Mouse (Mus musculus) heart, adult 18-20 months (tissue): ENCODE results near the gene Ccdc141. TPM values are rescaled to one million over a fixed set of nuclear protein-coding genes. Genes with fewer than 3 reads are reported as not detected.
A peak's percentile ranks its signal among the peaks of the same experiment; 100 is the strongest.

Source experiments
- DNase-seq, 2 experiments: peaks; one replicate each; pipeline ENCODE4 v3.0.0; 2021 to 2022; ENCODE audit warnings: mixed read lengths in 1 of 2
- microRNA-seq, 2 experiments: library from miRNA; unstranded; fragments of <30 nt; microRNA quantifications; one replicate each; pipeline ENCODE4 v1.2.0; 2022
- total RNA-seq, 2 experiments: library from RNA; stranded (reverse); gene quantifications; 2 replicates each; pipeline ENCODE4 v1.2.3; 2021

The Ccdc141 gene
- total RNA-seq, 2 experiments from 2014 or later, result 149 to 219 TPM

GRCm38 (mm10) chr2:76977650-76978049, 192.8 kb downstream of the Ccdc141 start:
- DNase-seq, result peak in 1 of 2 experiments; percentile 36

GRCm38 (mm10) chr2:76972051-76972450, 198.4 kb downstream of the Ccdc141 start:
- no peak for DNase-seq

GRCm38 (mm10) chr2:76971069-76971468, 199.4 kb downstream of the Ccdc141 start:
- no peak for DNase-seq

- DNase-seq, result peak in 1 of 2 experiments; percentile 46
These were observed 199.8 kb downstream of the Ccdc141 start for GRCm38 (mm10) chr2:76970669-76971068.

- DNase-seq, result peak; percentile 57 to 58
These were observed 200.2 kb downstream of the Ccdc141 start for GRCm38 (mm10) chr2:76970204-76970603.

GRCm38 (mm10) chr2:76969637-76970036, 200.8 kb downstream of the Ccdc141 start:
- no peak for DNase-seq

GRCm38 (mm10) chr2:76968919-76969318, 201.5 kb downstream of the Ccdc141 start:
- peak in 1 of 2 experiments; percentile 71 for DNase-seq

GRCm38 (mm10) chr2:76966582-76966981, 203.9 kb downstream of the Ccdc141 start:
- no peak for DNase-seq

- DNase-seq, result no peak
These were observed 204.4 kb downstream of the Ccdc141 start for GRCm38 (mm10) chr2:76966013-76966412.

- no peak for DNase-seq
These were observed 204.9 kb downstream of the Ccdc141 start for GRCm38 (mm10) chr2:76965542-76965941.

GRCm38 (mm10) chr2:76962045-76962432, 208.4 kb downstream of the Ccdc141 start:
- DNase-seq, result no peak

- DNase-seq, result no peak
These were observed 208.9 kb downstream of the Ccdc141 start for GRCm38 (mm10) chr2:76961420-76962044.

Small RNAs within 50 kb of the gene (microRNA-seq; reads per million reads assigned to microRNA genes)
- 0 reads per million in 2 experiments for gene Gm44360

Other genes with a start within 250 kb of the Ccdc141 start
- 1,000 to 10,000 TPM; 2,666 to 2,843 TPM for gene Ttn, start 188.1 kb downstream of the Ccdc141 start, total RNA-seq
- 10 to 100 TPM; 16.9 to 17.2 TPM for gene Sestd1, start 110.0 kb upstream of the Ccdc141 start, total RNA-seq